Mouse (Mus musculus) activated CD4-positive, CD25-positive, alpha-beta regulatory T cell, adult 4 months (primary cell): ENCODE results near the gene Trpv5. TPM values are rescaled to one million over a fixed set of nuclear protein-coding genes. Genes with fewer than 3 reads are reported as not detected.
A peak's percentile ranks its signal among the peaks of the same experiment; 100 is the strongest.

Source experiments
- ATAC-seq: one replicate; pipeline ENCODE4 v1.8.0; 2017
- polyA plus RNA-seq, 2 experiments: library from polyadenylated mRNA; unstranded; fragments of 100-300 nt; shearing (Covaris generic); gene quantifications; one replicate each; pipeline ENCODE4 v1.2.1; 2017

Gene Trpv5
- under 1 TPM in 1 of 2 experiments, not detected in 1; 0.12 TPM for polyA plus RNA-seq

GRCm38 (mm10) chr6:41680669-41681068 is at the start of gene Trpv5:
TSS of gene Trpv5 (minus strand) at chr6:41680769.
- no peak for ATAC-seq

GRCm38 (mm10) chr6:41727989-41728609 is 47.5 kb upstream of the Trpv5 start:
- ATAC-seq = no peak

- ATAC-seq = no peak
Measured at GRCm38 (mm10) chr6:41721430-41721829, 40.9 kb upstream of the Trpv5 start.

- no peak for ATAC-seq
Measured at GRCm38 (mm10) chr6:41710281-41710680, 29.7 kb upstream of the Trpv5 start.

- no peak for ATAC-seq
Measured at GRCm38 (mm10) chr6:41706275-41706674, 25.7 kb upstream of the Trpv5 start.

GRCm38 (mm10) chr6:41704123-41704522 is 23.6 kb upstream of the Trpv5 start, which contains the start of gene Kel:
TSS of gene Kel (minus strand) at chr6:41704339.
- ATAC-seq = no peak

- no peak for ATAC-seq
Measured at GRCm38 (mm10) chr6:41702928-41703327, 22.4 kb upstream of the Trpv5 start.

GRCm38 (mm10) chr6:41701245-41701644 is 20.7 kb upstream of the Trpv5 start:
- no peak for ATAC-seq

- ATAC-seq = peak; percentile 19
Measured at GRCm38 (mm10) chr6:41694407-41694806, 13.8 kb upstream of the Trpv5 start.

GRCm38 (mm10) chr6:41692200-41692599 is 11.6 kb upstream of the Trpv5 start:
- no peak for ATAC-seq

GRCm38 (mm10) chr6:41685596-41685995 is 5.0 kb upstream of the Trpv5 start:
- no peak for ATAC-seq

GRCm38 (mm10) chr6:41684911-41685310 is 4.3 kb upstream of the Trpv5 start:
- no peak for ATAC-seq

GRCm38 (mm10) chr6:41684131-41684530 is 3.6 kb upstream of the Trpv5 start, which contains the start of gene Llcfc1:
TSS of gene Llcfc1 (plus strand) at chr6:41684431.
- ATAC-seq = no peak

GRCm38 (mm10) chr6:41681656-41682055 is 1.1 kb upstream of the Trpv5 start:
- ATAC-seq = no peak

- ATAC-seq = no peak
Measured at GRCm38 (mm10) chr6:41676530-41676929, 4.0 kb downstream of the Trpv5 start.

GRCm38 (mm10) chr6:41662320-41662719 is 18.2 kb downstream of the Trpv5 start:
- no peak for ATAC-seq

GRCm38 (mm10) chr6:41658487-41658886 is 22.1 kb downstream of the Trpv5 start:
- no peak for ATAC-seq

- no peak for ATAC-seq
Measured at GRCm38 (mm10) chr6:41654648-41655047, 25.9 kb downstream of the Trpv5 start.

- ATAC-seq = no peak
Measured at GRCm38 (mm10) chr6:41653173-41653572, 27.4 kb downstream of the Trpv5 start.

GRCm38 (mm10) chr6:41646672-41647071 is 33.9 kb downstream of the Trpv5 start:
- ATAC-seq = no peak

- ATAC-seq = no peak
Measured at GRCm38 (mm10) chr6:41646220-41646619, 34.3 kb downstream of the Trpv5 start.

GRCm38 (mm10) chr6:41643227-41643626 is 37.3 kb downstream of the Trpv5 start:
- ATAC-seq = no peak

GRCm38 (mm10) chr6:41642765-41643164 is 37.8 kb downstream of the Trpv5 start:
- ATAC-seq = no peak

GRCm38 (mm10) chr6:41641173-41641866 is 39.2 kb downstream of the Trpv5 start:
- no peak for ATAC-seq
